ENCODE assay signal across 9 mouse cellular contexts in the genomic region with DNA sequence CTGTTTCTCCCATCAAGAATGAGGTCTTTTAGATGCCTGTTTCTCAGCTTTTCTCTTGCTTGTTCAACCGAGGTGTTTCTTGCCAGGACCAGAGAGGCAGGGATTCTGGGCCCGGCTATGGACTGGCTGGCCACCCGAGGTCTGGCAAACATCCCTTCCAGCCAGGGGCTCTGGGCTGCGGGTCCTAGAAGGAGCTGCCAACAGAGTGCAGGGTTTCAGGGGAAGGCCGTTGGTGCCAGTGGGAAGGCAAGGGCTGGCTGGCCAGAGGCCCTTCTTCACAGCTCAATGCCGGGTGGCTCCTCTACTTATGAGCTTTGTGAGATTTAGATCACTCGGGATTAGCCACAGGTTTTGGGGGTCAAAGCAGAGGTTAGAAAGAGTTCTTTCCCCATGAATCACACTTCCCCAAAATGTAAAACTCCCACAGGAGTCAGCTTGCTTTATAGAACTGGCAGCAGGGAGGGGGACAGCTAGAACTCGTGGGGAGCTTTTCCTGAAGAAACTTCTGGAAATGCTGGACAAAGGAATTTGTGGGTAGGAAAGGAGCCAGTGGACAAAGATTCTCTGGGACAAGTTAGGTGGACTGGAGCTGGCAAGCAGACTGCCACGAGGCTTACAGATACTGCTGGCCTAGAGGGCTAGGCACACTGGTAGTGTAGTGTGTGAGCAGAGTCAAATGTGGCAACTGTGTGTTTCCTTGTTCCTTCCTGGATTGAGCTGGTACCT.
A peak's percentile ranks its signal among the peaks of the same experiment; 100 is the strongest.
DNase-seq lines count a peak whose midpoint lies in the region; ATAC-seq lines count a peak whose summit lies in the region.
"Had no signal": no experiment of that assay in that cellular context is flagged by ENCODE, and none has a peak within 500 bp of the region (broad histone marks: within the 10 kb centered on the region; RNA-seq: fewer than 3 reads in every experiment).

No protein-coding gene starts in this region.

- ATAC-seq in heart, embryonic 11.5 days (replicated peaks; ENCODE audit: insufficient number of reproducible peaks, low FRiP score, low TSS enrichment), result no peak
- ATAC-seq in limb, embryonic 13.5 days (ENCODE audit: low FRiP score, low read depth), result no peak
- no peak for ATAC-seq in hindbrain, embryonic 13.5 days (ENCODE audit: low FRiP score)
- ATAC-seq in kidney, embryonic 15.5 days (replicated peaks; ENCODE audit: low FRiP score), result no peak

- H3K27me3 ChIP-seq in heart, embryonic 11.5 days (ENCODE audit: control insufficient read depth, insufficient read depth, low read length), result no peaks in the 10 kb centered on the region
- no peaks in the 10 kb centered on the region for H3K27me3 ChIP-seq in limb, embryonic 13.5 days
- no peaks in the 10 kb centered on the region for H3K27me3 ChIP-seq in hindbrain, embryonic 13.5 days
- H3K27me3 ChIP-seq in kidney, embryonic 15.5 days, result peaks cover 3% of the 10 kb centered on the region; the same call in 1 of the 2 replicates
- H3K27me3 ChIP-seq: hindbrain, embryonic 15.5 days had no signal

- no peaks in the 10 kb centered on the region for H3K36me3 ChIP-seq in heart, embryonic 11.5 days (ENCODE audit: control insufficient read depth, insufficient read depth, low read length)
- no peaks in the 10 kb centered on the region for H3K36me3 ChIP-seq in limb, embryonic 13.5 days
- H3K36me3 ChIP-seq in hindbrain, embryonic 13.5 days, result no peaks in the 10 kb centered on the region
- no peaks in the 10 kb centered on the region for H3K36me3 ChIP-seq in kidney, embryonic 15.5 days
- H3K36me3 ChIP-seq: hindbrain, embryonic 15.5 days had no signal

- H3K27ac ChIP-seq in heart, embryonic 11.5 days (ENCODE audit: low read depth, low read length), result 0 out of 2 replicates have a peak overlapping the region, but pooled peaks have one; percentile 24
- H3K27ac ChIP-seq in limb, embryonic 13.5 days, result 0 out of 2 replicates have a peak overlapping the region, but pooled peaks have one; percentile 44
- no peak overlapping the region for H3K27ac ChIP-seq in hindbrain, embryonic 13.5 days
- H3K27ac ChIP-seq in kidney, embryonic 15.5 days, result no peak overlapping the region; the same call in 1 of the 2 replicates
- H3K27ac ChIP-seq: hindbrain, embryonic 15.5 days had no signal

- H3K4me3 ChIP-seq in heart, embryonic 11.5 days (ENCODE audit: low read depth, low read length), result no peak overlapping the region
- H3K4me3 ChIP-seq in limb, embryonic 13.5 days, result no peak overlapping the region
- H3K4me3 ChIP-seq in hindbrain, embryonic 13.5 days, result no peak overlapping the region
- H3K4me3 ChIP-seq in kidney, embryonic 15.5 days (replicated peaks), result no peak overlapping the region
- H3K4me3 ChIP-seq: hindbrain, embryonic 15.5 days had no signal

- intact Hi-C loops in heart, postnatal 25 days (cut with DNase I), result no loop called here

- no peak overlapping the region for H3K4me2 ChIP-seq in heart, embryonic 11.5 days
- H3K4me2 ChIP-seq in limb, embryonic 13.5 days (replicated peaks), result no peak overlapping the region
- H3K4me2 ChIP-seq in hindbrain, embryonic 13.5 days, result no peak overlapping the region
- H3K4me2 ChIP-seq in kidney, embryonic 15.5 days, result no peak overlapping the region
- H3K4me2 ChIP-seq: hindbrain, embryonic 15.5 days had no signal

- DNase-seq in heart, postnatal 25 days (ENCODE audit: low spot score), result no peak
- DNase-seq in NIH3T3 (ENCODE audit: low read depth), result peak; percentile 88
- DNase-seq in gastrocnemius, postnatal 10 days, result peak; percentile 61
- DNase-seq in embryo, embryonic 9.5 days (ENCODE audit: extremely low spot score), result no peak

- peaks cover 56% of the 10 kb centered on the region for H3K4me1 ChIP-seq in heart, embryonic 11.5 days (ENCODE audit: control insufficient read depth, insufficient read depth, low read length)
- H3K4me1 ChIP-seq in limb, embryonic 13.5 days, result peaks cover 76% of the 10 kb centered on the region
- peaks cover 16% of the 10 kb centered on the region for H3K4me1 ChIP-seq in hindbrain, embryonic 13.5 days (replicated peaks)
- H3K4me1 ChIP-seq in kidney, embryonic 15.5 days, result peaks cover 33% of the 10 kb centered on the region

- no peak overlapping the region for H3K9ac ChIP-seq in heart, embryonic 11.5 days (ENCODE audit: low read depth, low read length)
- no peak overlapping the region for H3K9ac ChIP-seq in limb, embryonic 13.5 days
- H3K9ac ChIP-seq in hindbrain, embryonic 13.5 days, result no peak overlapping the region
- H3K9ac ChIP-seq in kidney, embryonic 15.5 days, result no peak overlapping the region
- H3K9ac ChIP-seq: hindbrain, embryonic 15.5 days had no signal

- H3K9me3 ChIP-seq in heart, embryonic 11.5 days (replicated peaks; ENCODE audit: control insufficient read depth, low read length), result no peaks in the 10 kb centered on the region
- H3K9me3 ChIP-seq in limb, embryonic 13.5 days, result no peaks in the 10 kb centered on the region
- H3K9me3 ChIP-seq in hindbrain, embryonic 13.5 days, result no peaks in the 10 kb centered on the region
- H3K9me3 ChIP-seq in kidney, embryonic 15.5 days (replicated peaks), result no peaks in the 10 kb centered on the region
- H3K9me3 ChIP-seq: hindbrain, embryonic 15.5 days had no signal

- 55% methylated on average over 9 of the region's 9 CpGs for WGBS in heart, embryonic 11.5 days (ENCODE audit: insufficient replicate concordance)
- WGBS in limb, embryonic 13.5 days, result 54% methylated on average over 9 of the region's 9 CpGs
- WGBS in hindbrain, embryonic 13.5 days, result 72% methylated on average over 9 of the region's 9 CpGs
- WGBS in kidney, embryonic 15.5 days, result 68% methylated on average over 9 of the region's 9 CpGs

Comparison
In these comparisons a context has a peak if more than half of its experiments do, and no peak if none do; other contexts are left out.
1. H3K27ac ChIP-seq: peak in heart, embryonic 11.5 days (single experiment) and limb, embryonic 13.5 days (single experiment); none in hindbrain, embryonic 13.5 days (single experiment) and kidney, embryonic 15.5 days (single experiment).
2. DNase-seq: peak in NIH3T3 (single experiment) and gastrocnemius, postnatal 10 days (single experiment); none in heart, postnatal 25 days (single experiment) and embryo, embryonic 9.5 days (single experiment).